Mouse (Mus musculus): ENCODE results near the gene Hnf4a.

- no peak for TF ChIP-seq GATA1 (IDR thresholded peaks at IDR 0.05; ENCODE audit: borderline replicate concordance, low read length)
- TF ChIP-seq FLI1 (IDR thresholded peaks at IDR 0.05; ENCODE audit: low read length): no peak
Measured at GRCm38 (mm10) chr2:163489725-163490291, 16.8 kb upstream of the Hnf4a start.

Measured in megakaryocyte, embryonic 14.5 days (primary cell).